Mouse (Mus musculus) layer of hippocampus, adult 2 months (tissue): ENCODE data around the gene Cbx1. TPM values are rescaled to one million over a fixed set of nuclear protein-coding genes. Genes with fewer than 3 reads are reported as not detected.
A peak's percentile ranks its signal among the peaks of the same experiment; 100 is the strongest.

Source experiments
- DNase-seq, 2 experiments: peaks; one replicate each; pipeline ENCODE4 v3.0.0; 2022; ENCODE audit warnings: low spot score in 2 of 2
- H3K27ac ChIP-seq: fragments of 200-600 bp; 2 replicates; pipeline ENCODE4 v1.8.1; 2022
- H3K4me3 ChIP-seq: fragments of 200-600 bp; 2 replicates; pipeline ENCODE4 v1.8.1; 2022; ENCODE audit warnings: mild to moderate bottlenecking
- CTCF ChIP-seq: fragments of 200-600 bp; conservative IDR thresholded peaks from 2 replicates; pipeline ENCODE4 v1.8.1; 2022; ENCODE audit warnings: antibody characterized with exemption, mild to moderate bottlenecking, moderate library complexity
- total RNA-seq, 2 experiments: library from RNA; stranded (reverse); gene quantifications; 2 replicates each; pipeline ENCODE4 v1.2.3; 2021

Gene Cbx1
- total RNA-seq, 2 experiments from 2014 or later, result 44.6 to 47.4 TPM

GRCm38 (mm10) chr11:96826481-96826880 lies 37.6 kb downstream of the Cbx1 start:
- Histone ChIP-seq H3K27ac (peak overlapping the region; percentile 97), H3K4me3 (peak overlapping the region; percentile 22; the same call in 1 of the 2 replicates)
- TF ChIP-seq CTCF, result no peak
- DNase-seq, result no peak

- no peak for DNase-seq
- no peak for TF ChIP-seq CTCF
- Histone ChIP-seq H3K27ac (peak overlapping the region; percentile 97; the same call in 1 of the 2 replicates), H3K4me3 (peak overlapping the region; percentile 18; the same call in 1 of the 2 replicates)
Observed at GRCm38 (mm10) chr11:96827062-96827581, 38.2 kb downstream of the Cbx1 start.

- H3K4me3 ChIP-seq, result no peak overlapping the region; the same call in 1 of the 2 replicates
- peak overlapping the region; percentile 99 for H3K27ac ChIP-seq
- DNase-seq, result no peak
- no peak for TF ChIP-seq CTCF
Observed at GRCm38 (mm10) chr11:96827917-96828316, 39.0 kb downstream of the Cbx1 start.

- Histone ChIP-seq H3K27ac (peak overlapping the region; percentile 99), H3K4me3 (peak overlapping the region; percentile 98)
- DNase-seq, result no peak
- no peak for TF ChIP-seq CTCF
Observed at GRCm38 (mm10) chr11:96828881-96829280, 40.0 kb downstream of the Cbx1 start.

GRCm38 (mm10) chr11:96829403-96829812 lies 40.5 kb downstream of the Cbx1 start:
- Histone ChIP-seq H3K27ac (peak overlapping the region; percentile 99), H3K4me3 (peak overlapping the region; percentile 98)
- peak; percentile 46 to 57 for DNase-seq
- peak; percentile 35 for TF ChIP-seq CTCF

GRCm38 (mm10) chr11:96829813-96830538 lies 41.0 kb downstream of the Cbx1 start, which contains the start of gene Nfe2l1:
TSS of gene Nfe2l1 (minus strand) at chr11:96829968.
- TF ChIP-seq CTCF, result no peak
- peak within 1 kb of the TSS; percentile 98 for H3K4me3 ChIP-seq
- peak; percentile 95 to 100 for DNase-seq
- peak within 1 kb of the TSS; percentile 99 for H3K27ac ChIP-seq

GRCm38 (mm10) chr11:96830539-96831216 lies 41.8 kb downstream of the Cbx1 start:
- no peak for DNase-seq
- no peak for TF ChIP-seq CTCF
- H3K4me3 ChIP-seq, result peak overlapping the region; percentile 98
- H3K27ac ChIP-seq, result peak overlapping the region; percentile 99

- H3K4me3 ChIP-seq, result no peak overlapping the region
- TF ChIP-seq CTCF, result no peak
- no peak for DNase-seq
- no peak overlapping the region for H3K27ac ChIP-seq
Observed at GRCm38 (mm10) chr11:96831516-96831915, 42.6 kb downstream of the Cbx1 start.

- no peak overlapping the region for H3K4me3 ChIP-seq
- no peak for TF ChIP-seq CTCF
- DNase-seq, result no peak
- no peak overlapping the region for H3K27ac ChIP-seq
Observed at GRCm38 (mm10) chr11:96832541-96832940, 43.6 kb downstream of the Cbx1 start.

- no peak for DNase-seq
- H3K4me3 ChIP-seq, result no peak overlapping the region
- TF ChIP-seq CTCF, result no peak
- H3K27ac ChIP-seq, result no peak overlapping the region
Observed at GRCm38 (mm10) chr11:96832973-96833372, 44.0 kb downstream of the Cbx1 start.

GRCm38 (mm10) chr11:96834127-96834526 lies 45.2 kb downstream of the Cbx1 start:
- DNase-seq, result no peak
- TF ChIP-seq CTCF, result no peak
- no peak overlapping the region for H3K4me3 ChIP-seq
- no peak overlapping the region for H3K27ac ChIP-seq

- DNase-seq, result no peak
- H3K4me3 ChIP-seq, result no peak overlapping the region
- no peak overlapping the region for H3K27ac ChIP-seq
- TF ChIP-seq CTCF, result peak; percentile 50
Observed at GRCm38 (mm10) chr11:96837298-96837697, 48.4 kb downstream of the Cbx1 start.

- no peak overlapping the region for H3K4me3 ChIP-seq
- H3K27ac ChIP-seq, result no peak overlapping the region
- no peak for DNase-seq
- no peak for TF ChIP-seq CTCF
Observed at GRCm38 (mm10) chr11:96838341-96838740, 49.4 kb downstream of the Cbx1 start.

- Histone ChIP-seq H3K4me3 (no peak overlapping the region), H3K27ac (peak overlapping the region; percentile 80)
- TF ChIP-seq CTCF, result no peak
- no peak for DNase-seq
Observed at GRCm38 (mm10) chr11:96839428-96839827, 50.5 kb downstream of the Cbx1 start.
